Mouse (Mus musculus) lung, embryonic 14.5 days (tissue): ENCODE measurements around the gene Krtap12-1. TPM values are rescaled to one million over a fixed set of nuclear protein-coding genes. Genes with fewer than 3 reads are reported as not detected.
"Not testable (repeated sequence)": the region's sequence is repeated elsewhere in the genome, so short reads cannot be mapped to it uniquely, and the experiment has no call there.

Experiments used
- ATAC-seq: fragments of 200-750 bp; cut with Nextera tagmentation; 2 replicates; pipeline ENCODE4 v1.8.0; 2017; ENCODE audit warnings: mild to moderate bottlenecking, moderate TSS enrichment, moderate library complexity; ENCODE audit not compliant: insufficient read depth
- DNase-seq: peaks from one replicate; pipeline ENCODE4 v3.0.0-alpha.2; 2015
- H3K27ac ChIP-seq: fragments of 300-500 bp; sonication (generic); 2 replicates; pipeline ENCODE4 v1.5.1; 2014; ENCODE audit warnings: low read depth, mild to moderate bottlenecking, moderate library complexity
- H3K27me3 ChIP-seq: fragments of 300-500 bp; sonication (generic); 2 replicates; pipeline ENCODE4 v1.6.1; 2014; ENCODE audit warnings: low read length, control low read depth; ENCODE audit not compliant: insufficient read depth
- H3K36me3 ChIP-seq: fragments of 300-500 bp; sonication (generic); 2 replicates; pipeline ENCODE4 v1.6.1; 2014; ENCODE audit warnings: control low read depth; ENCODE audit not compliant: insufficient read depth
- H3K4me1 ChIP-seq: fragments of 300-500 bp; sonication (generic); 2 replicates; pipeline ENCODE4 v1.6.1; 2014; ENCODE audit warnings: antibody characterized with exemption, control low read depth; ENCODE audit not compliant: insufficient read depth
- H3K4me2 ChIP-seq: fragments of 300-500 bp; sonication (generic); 2 replicates; pipeline ENCODE4 v1.6.1; 2014; ENCODE audit warnings: mild to moderate bottlenecking
- H3K4me3 ChIP-seq: fragments of 300-500 bp; sonication (generic); 2 replicates; pipeline ENCODE4 v1.5.1; 2014; ENCODE audit warnings: low read depth, low read length
- H3K9ac ChIP-seq: fragments of 300-500 bp; sonication (generic); 2 replicates; pipeline ENCODE4 v1.6.1; 2014
- H3K9me3 ChIP-seq: fragments of 300-500 bp; sonication (generic); 2 replicates; pipeline ENCODE4 v1.6.1; 2016; ENCODE audit warnings: low read depth, low read length, control low read depth
- CTCF ChIP-seq: IDR thresholded peaks from 2 replicates; pipeline ENCODE4 v1.5.1; 2016; ENCODE audit warnings: antibody characterized with exemption, low read depth
- WGBS: fragments of 180-500 bp; shearing (Covaris S2); extraction: QIAGEN DNeasy Blood & Tissue Kit; methylation state at CpG from one replicate; pipeline ENCODE4 v1.1.7; 2014; 5-methylcytosine and 5-hydroxymethylcytosine counted together
- polyA plus RNA-seq: library from polyadenylated mRNA; unstranded; fragments of >200 nt; fragmentation: Nextera tagmentation; extraction: Ambion mirVana; gene quantifications from 2 replicates; pipeline ENCODE4 v1.2.1, GENCODE M21; 2014

Gene Krtap12-1
- polyA plus RNA-seq, 1 experiment from 2014 or later = not detected

GRCm38 (mm10) chr10:77685895-77686664 lies 34.3 kb upstream of the Krtap12-1 start, which contains the start of gene Tspear:
Tspear (plus strand) TSS chr10:77686569.
- DNase-seq (peak; percentile 24), ATAC-seq (no peak; the same call in 1 of the 2 replicates)
- Histone ChIP-seq H3K4me3 (no peak within 1 kb of the TSS), H3K27me3 (peaks cover 34% of the 10 kb centered on the region), H3K4me2 (peak within 1 kb of the TSS; percentile 18; the same call in 1 of the 2 replicates), H3K4me1 (no peaks in the 10 kb centered on the region), H3K27ac (no peak within 1 kb of the TSS), H3K9ac (no peak within 1 kb of the TSS; the same call in 1 of the 2 replicates), H3K36me3 (no peaks in the 10 kb centered on the region), H3K9me3 (no peaks in the 10 kb centered on the region)
- WGBS = 3% methylated on average over 22 of the region's 22 CpGs
- TF ChIP-seq CTCF = no peak

GRCm38 (mm10) chr10:77687021-77687420 lies 33.4 kb upstream of the Krtap12-1 start:
- Histone ChIP-seq H3K4me1 (no peaks in the 10 kb centered on the region), H3K27me3 (peaks cover 34% of the 10 kb centered on the region), H3K27ac (no peak overlapping the region), H3K4me2 (no peak overlapping the region), H3K9me3 (no peaks in the 10 kb centered on the region), H3K4me3 (no peak overlapping the region), H3K36me3 (no peaks in the 10 kb centered on the region), H3K9ac (no peak overlapping the region)
- ATAC-seq (no peak), DNase-seq (peak; percentile 16)
- 17% methylated on average over 10 of the region's 10 CpGs for WGBS
- TF ChIP-seq CTCF = no peak

- H3K27me3 ChIP-seq = peaks cover 31% of the 10 kb centered on the region
- WGBS = 66% methylated on average over 3 of the region's 3 CpGs
Observed at GRCm38 (mm10) chr10:77690356-77690807, 30.0 kb upstream of the Krtap12-1 start, which contains the start of gene Gm19402. Gm19402 (minus strand) TSS chr10:77690757.

GRCm38 (mm10) chr10:77697133-77697532 lies 23.3 kb upstream of the Krtap12-1 start, which contains the start of gene Gm9508:
Gm9508 (minus strand) TSS chr10:77697233.
- no peaks in the 10 kb centered on the region for H3K4me1 ChIP-seq
- H3K4me3 ChIP-seq = no peak within 1 kb of the TSS
- WGBS = 34% methylated on average over 4 of the region's 4 CpGs

More at GRCm38 (mm10) chr10:77690356-77690807, 30.0 kb upstream of the Krtap12-1 start, which contains the start of gene Gm19402:
- H3K9ac ChIP-seq, DNase-seq, H3K4me3 ChIP-seq, H3K9me3 ChIP-seq, H3K4me1 ChIP-seq, H3K4me2 ChIP-seq, H3K27ac ChIP-seq, H3K36me3 ChIP-seq, ATAC-seq: not testable (repeated sequence)

GRCm38 (mm10) chr10:77706326-77706725 lies 14.1 kb upstream of the Krtap12-1 start, which contains the start of gene Gm10272:
Gm10272 (plus strand) TSS chr10:77706626.
- Histone ChIP-seq H3K27me3 (no peaks in the 10 kb centered on the region), H3K36me3 (no peaks in the 10 kb centered on the region), H3K9me3 (no peaks in the 10 kb centered on the region), H3K27ac (no peak within 1 kb of the TSS), H3K9ac (no peak within 1 kb of the TSS), H3K4me3 (no peak within 1 kb of the TSS), H3K4me1 (no peaks in the 10 kb centered on the region), H3K4me2 (no peak within 1 kb of the TSS)
- ATAC-seq (no peak), DNase-seq (no peak)
- no peak for TF ChIP-seq CTCF
- WGBS = 97% methylated on average over 1 of the region's 1 CpGs

More at GRCm38 (mm10) chr10:77697133-77697532, 23.3 kb upstream of the Krtap12-1 start, which contains the start of gene Gm9508:
- ATAC-seq = no peak
- Histone ChIP-seq H3K27ac (no peak within 1 kb of the TSS), H3K9ac (no peak within 1 kb of the TSS), H3K4me2 (no peak within 1 kb of the TSS), H3K36me3 (no peaks in the 10 kb centered on the region), H3K9me3 (no peaks in the 10 kb centered on the region), H3K27me3 (no peaks in the 10 kb centered on the region)
- DNase-seq = no peak
- TF ChIP-seq CTCF = no peak

GRCm38 (mm10) chr10:77709831-77710230 lies 10.6 kb upstream of the Krtap12-1 start:
- DNase-seq = peak; percentile 39
- no peaks in the 10 kb centered on the region for H3K4me1 ChIP-seq
- no peak overlapping the region for H3K4me3 ChIP-seq
- H3K36me3 ChIP-seq = no peaks in the 10 kb centered on the region
- H3K27me3 ChIP-seq = no peaks in the 10 kb centered on the region
- WGBS = 73% methylated on average over 3 of the region's 3 CpGs
- no peaks in the 10 kb centered on the region for H3K9me3 ChIP-seq
- H3K4me2 ChIP-seq = no peak overlapping the region
- no peak for ATAC-seq
- TF ChIP-seq CTCF = peak; percentile 21; the same call in 1 of the 2 replicates
- H3K27ac ChIP-seq = no peak overlapping the region
- no peak overlapping the region for H3K9ac ChIP-seq

GRCm38 (mm10) chr10:77711157-77711556 lies 9.2 kb upstream of the Krtap12-1 start, which contains the start of gene Gm10024:
Gm10024 (plus strand) TSS chr10:77711457.
- H3K4me1 ChIP-seq, ATAC-seq, H3K36me3 ChIP-seq, H3K4me3 ChIP-seq, H3K9me3 ChIP-seq, DNase-seq, H3K4me2 ChIP-seq, H3K27me3 ChIP-seq, H3K27ac ChIP-seq, H3K9ac ChIP-seq: not testable (repeated sequence)
